Mouse (Mus musculus) mesoderm, embryonic 11.5 days (tissue): ENCODE results near the gene Epha5.

ENCODE experiments used
- DNase-seq: peaks from one replicate; pipeline ENCODE4 v3.0.0-alpha.2; 2012; ENCODE audit warnings: low read depth, low spot score

Gene Epha5

DNA sequence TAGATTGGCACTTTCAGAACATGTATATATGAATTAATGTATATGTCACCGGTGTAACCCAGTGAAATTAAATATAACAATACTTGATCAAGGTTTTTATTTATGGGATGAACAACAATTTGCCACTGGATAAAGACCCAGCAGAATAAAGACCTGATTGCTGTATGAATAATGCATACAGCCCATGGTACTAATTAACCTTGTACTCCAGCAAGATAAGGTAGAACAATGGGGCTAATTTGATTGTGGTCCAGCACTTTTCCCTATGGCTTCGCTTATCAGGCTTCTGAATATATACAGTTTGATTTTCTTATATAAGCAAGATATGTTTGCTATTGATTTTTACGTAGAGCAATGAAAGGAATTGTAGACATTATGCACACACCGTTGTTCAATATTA, 103.6 kb downstream of the Epha5 start:
- DNase-seq: no peak

DNA sequence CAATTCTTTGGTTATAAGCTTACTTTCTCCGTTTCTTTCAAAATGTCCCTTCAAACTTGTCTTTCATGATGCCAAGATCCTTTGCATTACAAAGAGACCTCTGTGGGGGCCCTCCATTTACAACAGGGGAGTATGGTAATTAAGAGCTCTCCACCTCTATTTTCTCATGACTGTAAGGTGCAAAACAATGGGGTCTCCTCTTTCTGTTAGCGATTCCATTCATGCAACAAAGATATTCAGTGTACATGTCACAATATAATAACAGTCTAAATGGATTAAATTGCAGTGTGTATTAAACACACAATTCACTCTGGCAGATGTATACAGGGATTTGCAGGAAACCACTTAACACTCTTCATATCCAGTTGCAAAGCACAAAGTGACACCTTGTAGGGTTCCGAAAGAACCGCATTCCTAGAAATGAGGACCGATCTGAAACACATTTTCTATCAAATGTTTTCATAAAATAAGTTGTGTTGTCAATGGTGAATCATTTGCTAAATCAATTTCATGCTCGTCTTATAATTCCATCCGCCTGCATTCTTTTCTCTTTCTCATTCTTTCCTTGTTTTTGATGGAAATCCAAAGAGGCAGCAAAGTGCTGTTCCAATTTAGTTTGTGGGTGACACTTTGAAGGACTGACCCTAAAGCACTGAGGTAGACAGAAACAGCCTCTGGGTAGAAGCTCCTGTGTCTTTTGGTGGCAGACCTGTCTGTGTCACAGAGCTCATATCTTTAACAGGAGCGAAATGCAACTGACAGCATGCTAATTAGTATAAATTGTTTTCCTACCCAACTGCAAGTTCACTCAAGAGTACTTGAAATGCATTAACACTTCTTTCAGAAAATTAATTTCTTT, 118.1 kb downstream of the Epha5 start:
- no peak for DNase-seq

DNA sequence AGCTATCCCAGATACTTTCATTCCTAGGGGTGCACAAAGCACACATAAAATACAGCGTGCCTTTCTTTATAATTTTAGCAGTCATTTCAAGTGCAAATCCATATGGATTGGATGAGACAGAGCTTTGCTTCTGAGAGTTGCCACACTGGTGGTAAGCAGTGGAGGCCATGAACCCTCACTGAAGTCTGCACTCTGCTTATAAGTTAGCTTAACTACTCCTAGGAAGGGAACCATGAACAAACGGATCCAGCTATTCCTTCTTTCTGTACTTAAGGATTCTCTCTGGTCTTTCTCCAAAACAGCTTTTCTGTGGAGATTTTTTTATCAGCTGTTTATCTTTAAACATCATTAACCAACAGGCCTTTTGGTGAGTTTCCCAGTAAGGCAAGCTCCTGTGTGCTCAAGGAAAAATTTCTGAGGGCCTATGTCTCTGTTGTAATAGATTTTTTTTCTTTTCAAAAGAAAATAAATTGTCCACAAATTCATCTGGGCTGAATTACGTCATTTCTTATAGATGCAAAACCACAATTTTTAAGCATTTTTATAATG, 127.7 kb downstream of the Epha5 start:
- no peak for DNase-seq

DNA sequence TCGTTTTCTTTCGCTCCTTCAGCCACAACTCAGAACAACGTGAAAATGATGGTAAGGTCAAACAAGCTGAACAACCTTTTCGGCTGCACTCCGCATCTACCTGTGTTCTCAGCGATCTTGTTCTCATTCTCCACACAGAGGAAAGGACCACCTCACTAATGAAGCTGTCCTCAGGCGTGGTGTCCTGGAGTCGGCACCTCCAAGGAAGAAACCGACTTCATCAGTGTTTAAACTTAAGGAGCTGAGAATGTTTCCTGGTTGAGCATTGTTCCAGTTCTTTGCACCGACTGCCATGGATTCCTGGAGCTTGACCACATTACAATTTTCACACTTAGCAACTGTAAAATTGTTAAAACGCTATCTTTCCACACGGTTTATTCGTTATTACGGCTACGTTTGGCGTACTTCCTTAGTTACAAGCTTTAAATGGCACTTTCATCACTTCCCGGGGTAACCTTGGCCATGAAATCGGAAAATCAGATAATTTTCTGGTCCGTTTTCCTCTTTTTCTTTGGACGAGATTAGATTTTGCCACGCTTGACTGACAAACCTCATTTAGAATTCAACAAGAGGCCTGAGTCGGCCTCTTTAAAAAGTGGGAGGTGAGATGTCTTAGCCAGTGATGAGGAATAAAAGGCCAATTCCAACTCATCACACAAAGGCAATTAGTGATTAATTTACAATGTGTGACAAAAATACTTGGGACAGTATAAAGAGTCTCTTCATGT, 135.7 kb downstream of the Epha5 start:
- peak; percentile 32 for DNase-seq

DNA sequence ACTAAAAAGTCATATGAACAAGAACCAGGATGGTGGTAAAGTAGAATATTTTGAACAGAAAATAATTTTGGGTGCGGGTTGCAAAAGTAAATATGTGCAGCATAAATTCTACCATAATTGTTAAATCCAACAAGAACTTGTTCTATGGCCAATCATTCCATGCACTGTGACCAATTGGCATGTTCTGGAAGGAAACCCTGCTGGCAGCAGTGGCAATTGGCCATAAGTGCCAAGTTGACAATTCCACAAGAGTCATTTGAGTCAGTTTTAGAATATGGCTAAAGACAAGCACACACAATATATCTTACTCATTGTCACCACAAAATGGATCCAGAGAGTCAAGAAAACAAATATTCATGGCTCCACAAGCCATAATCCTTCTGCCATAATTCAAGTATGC, 140.2 kb downstream of the Epha5 start:
- no peak for DNase-seq

DNA sequence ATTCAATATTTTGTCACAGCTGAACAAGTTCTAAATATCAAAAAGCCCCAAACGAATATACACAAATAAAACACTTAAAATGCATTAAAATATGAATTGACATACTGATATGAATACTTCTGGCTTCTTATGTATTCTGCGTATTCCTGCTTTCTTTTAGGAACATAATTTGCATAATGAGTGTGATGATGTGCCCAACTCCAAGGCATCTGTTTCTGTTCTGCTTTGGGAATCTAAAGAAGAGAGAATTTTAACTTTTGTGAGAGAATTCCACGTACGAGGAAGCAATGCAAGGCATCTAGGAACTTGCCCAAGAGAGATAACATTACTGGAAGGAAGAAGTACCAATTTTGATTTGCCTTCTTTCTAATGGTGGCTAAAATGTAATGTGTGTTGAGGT, 151.8 kb downstream of the Epha5 start:
- no peak for DNase-seq

DNA sequence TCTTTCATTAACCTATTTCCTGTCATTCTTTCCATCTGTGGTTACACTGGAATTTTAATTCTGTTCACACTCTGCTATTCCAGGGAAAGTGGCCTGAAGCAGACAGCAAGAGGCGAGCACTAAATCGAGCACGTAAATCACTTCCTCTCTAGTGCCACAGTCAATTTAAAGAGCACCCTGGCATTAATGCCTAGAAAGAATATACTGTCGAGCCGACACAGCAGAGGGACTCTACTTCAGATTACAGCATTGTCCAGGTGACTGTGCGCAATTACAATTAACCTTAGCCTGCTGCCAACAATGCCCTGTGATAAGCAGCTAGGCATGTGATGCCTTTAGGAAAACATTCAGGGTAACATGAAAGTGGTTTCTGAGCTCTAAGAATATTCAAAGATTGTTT, 153.2 kb downstream of the Epha5 start:
- DNase-seq: peak; percentile 37

DNA sequence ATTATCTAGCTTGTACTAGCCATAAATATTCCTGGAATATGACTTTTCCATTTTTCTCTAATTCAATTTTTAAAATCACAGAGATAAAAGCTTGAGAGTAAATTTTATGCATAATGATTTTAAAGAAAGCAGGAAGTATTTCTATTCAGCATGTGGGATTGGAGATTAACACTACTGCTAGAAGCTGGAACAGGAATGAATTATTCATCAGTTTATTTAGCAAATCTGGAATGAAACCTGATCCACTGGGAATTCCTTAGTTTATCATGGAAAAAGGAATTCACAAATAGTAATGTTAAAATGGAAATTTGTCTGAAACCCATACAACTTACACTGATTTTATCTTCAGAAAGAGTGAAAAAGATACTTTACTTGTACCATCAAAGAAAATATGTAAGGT, 187.2 kb downstream of the Epha5 start:
- no peak for DNase-seq

DNA sequence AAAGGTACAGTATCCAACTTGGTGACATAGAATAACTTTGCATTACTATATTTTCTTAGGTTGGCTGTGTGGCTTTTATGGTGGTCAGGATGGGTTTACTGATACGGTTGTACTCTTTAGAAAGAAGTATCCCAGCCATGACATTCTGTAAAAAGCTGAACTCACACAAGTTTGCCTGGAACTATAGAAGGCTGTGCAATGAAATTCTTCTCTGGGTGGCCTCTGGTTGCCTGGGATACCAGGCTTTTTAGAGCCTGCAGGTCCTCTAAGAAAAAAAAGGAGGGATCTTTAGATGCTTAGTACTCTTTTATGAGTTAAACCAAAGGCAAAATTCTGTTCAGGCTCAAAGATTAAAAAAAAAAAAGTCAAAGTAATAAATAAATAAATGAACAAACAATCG, 208.6 kb downstream of the Epha5 start:
- DNase-seq: peak; percentile 44

DNA sequence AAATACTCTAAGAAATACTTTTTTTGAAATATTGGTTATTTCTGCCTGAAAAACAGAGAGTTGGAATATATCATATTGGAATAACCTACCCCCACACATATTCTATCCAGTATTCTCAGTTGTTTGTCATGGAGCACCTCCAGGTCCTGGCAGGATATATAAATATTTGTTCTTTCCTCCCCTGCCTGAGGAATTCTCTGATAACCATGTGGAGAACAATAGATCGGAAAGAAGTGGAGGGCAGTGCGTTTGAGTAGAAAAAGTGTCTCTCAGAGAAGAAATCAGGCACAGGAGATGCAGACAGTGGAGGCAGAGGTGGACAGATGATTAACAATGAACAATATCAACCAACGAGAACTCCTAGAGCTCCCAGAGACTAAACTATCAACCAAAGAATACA, 223.8 kb downstream of the Epha5 start:
- DNase-seq: no peak

DNA sequence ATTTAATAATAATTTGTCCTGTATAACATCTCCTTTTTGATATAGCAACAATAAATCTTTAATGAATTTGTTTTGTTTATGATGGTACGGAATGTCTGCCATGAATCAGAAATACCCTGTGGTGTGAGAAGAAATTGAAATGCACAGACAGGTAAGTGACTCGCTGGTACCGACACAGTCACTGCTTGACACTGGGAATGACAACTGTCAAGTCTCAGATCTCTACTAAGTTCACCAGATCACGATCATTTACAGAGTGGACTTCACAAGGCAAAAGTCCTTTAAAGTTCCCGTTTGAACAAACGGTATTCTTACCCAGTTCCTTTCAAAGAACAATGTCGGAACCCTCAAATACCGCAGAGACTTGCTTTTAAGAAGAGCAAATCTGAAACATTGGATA, 233.0 kb downstream of the Epha5 start:
- no peak for DNase-seq

DNA sequence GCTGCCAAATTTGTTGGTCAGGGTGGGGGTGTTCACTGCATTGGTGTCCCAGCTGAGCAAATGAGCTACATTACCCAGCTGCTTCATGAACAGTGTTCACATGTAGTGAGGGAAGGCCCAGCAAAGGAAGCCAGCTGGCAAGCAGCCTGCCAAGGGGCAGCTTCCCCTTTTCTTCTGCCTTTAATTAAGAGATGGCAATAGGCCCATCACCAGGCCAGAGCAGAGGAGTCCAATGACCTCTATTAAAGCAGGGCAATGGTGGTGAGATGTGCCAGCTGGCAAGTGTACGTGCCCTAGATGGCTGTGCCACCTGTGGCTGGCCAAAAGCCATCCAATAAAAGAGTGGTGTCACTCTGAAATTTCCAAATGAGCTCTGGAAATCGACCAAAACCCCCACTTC, 264.1 kb downstream of the Epha5 start:
- DNase-seq: no peak

DNA sequence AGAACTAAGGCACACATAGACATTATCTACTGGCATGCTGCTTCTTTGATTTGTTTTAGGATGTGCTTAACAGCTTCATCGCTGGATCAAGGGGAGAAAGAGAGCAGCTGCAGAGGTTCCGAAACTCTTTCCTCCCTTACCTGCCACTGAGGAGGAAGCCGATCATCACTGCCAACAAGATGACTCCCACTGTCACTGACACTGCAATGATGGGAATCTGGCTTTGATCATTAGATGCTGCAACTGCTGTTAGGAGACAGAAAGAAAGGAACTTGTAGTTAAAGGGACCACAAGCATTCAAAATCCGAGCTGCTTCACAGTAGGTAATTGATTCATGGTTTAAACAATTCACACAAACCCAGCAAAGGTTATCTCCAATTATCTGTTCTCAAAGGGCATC, 275.0 kb downstream of the Epha5 start:
- no peak for DNase-seq

DNA sequence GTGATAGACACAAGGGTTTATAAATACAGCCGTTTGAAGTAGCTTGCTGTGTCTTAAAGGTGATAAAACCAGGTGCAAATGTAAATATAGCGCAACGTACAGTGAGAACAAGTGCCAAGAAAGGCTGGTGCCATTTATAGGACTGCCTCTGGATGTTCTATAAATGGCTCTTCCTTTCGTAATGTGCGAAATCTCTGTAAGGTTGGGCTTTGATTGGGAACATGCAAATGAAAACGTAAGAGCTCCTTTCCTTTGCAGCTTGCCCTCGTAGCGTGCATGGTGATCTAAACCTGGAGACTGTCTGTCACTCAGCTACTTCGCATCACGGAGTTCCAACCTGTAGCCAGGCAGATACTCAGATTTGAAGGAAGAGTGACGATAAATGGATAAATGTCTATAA, 321.2 kb downstream of the Epha5 start:
- DNase-seq: no peak

DNA sequence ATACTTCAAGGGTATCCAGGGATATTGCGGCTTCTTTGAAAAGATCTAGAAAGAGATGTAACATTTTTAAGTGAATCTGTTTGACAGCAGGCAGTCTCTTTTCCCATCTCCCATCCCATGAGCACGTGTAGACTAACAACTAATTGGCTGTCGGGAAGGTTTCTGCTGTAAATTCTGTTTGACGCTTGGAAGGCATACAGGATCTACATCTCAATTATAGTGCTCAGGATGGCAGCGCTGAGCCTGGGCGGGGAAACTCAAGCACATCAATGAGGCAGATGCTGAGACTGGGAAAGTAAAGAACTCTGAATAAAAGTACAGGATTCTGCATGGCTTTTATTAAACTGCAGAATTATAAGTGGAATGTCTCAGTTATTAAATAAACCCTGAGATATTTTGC, 335.9 kb downstream of the Epha5 start:
- DNase-seq: no peak

DNA sequence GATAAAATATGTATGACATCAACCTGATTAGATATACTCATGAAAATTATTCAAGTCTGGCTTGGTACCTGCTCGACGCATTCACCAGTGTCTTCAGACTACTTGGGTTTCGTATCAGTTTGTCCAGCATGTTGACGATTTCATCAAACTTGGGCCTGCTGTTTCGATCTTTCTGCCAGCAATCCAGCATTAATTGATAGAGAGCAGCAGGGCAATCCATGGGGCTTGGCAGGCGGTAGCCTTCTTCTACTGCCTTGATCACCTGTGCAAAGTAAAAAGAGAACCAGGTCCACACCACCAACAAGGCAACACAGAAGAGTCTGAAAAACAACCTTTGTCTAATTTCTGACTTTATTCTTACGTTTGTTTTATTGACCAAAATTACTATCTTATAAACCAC, 346.2 kb downstream of the Epha5 start:
- DNase-seq: no peak

DNA sequence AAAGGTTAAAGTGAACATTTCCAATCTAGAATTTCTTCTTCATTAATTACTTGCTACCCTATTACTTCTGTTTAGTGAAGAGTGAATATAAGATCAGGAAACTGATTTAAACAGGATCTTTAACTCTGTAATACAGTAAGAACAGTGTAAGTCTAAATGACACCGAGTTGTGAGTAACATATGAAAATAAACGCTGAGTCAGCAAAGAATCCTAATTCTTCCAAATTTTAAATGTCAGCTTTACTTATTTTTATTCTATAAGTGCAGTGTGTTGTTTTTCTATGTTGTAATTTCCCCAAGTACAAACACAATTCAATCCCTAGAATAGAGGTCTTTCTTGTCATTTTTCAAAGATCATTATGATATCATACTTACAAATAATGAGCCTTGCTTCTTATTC, 363.3 kb downstream of the Epha5 start:
- no peak for DNase-seq

DNA sequence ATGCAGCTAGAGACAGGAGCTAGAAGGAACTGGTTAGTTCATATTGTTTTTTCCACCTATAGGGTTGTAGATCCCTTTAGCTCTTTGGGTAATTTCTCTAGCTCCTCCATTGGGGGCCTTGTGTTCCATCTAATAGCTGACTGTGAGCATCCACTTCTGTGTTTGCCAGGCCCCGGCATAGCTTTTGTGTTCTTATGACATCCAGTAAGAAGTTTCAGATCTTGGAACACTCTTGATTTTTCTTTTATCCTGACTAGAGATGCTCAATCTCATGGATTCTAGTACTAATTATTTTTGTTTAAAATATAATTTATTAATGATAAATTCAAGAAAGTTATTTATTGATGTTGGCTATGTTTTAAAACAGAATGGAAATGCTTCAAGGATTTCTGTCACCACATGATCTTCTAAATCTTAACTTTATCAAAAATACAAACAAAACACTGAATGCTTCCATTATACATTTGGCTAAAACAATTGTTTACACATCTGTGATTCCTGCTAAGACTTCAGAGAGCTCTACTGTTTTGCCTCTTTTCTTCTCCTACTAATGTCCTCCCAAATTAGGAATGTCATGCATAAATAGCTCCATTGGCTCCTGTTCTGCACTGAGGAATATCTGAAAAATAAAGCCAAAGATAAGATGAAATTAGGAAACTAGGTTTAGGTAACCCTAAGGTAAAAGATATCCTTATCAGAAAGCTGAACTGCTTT, 379.8 kb downstream of the Epha5 start:
- DNase-seq: no peak
